Mouse (Mus musculus) small intestine, adult 2 months (tissue): ENCODE data around the gene Sox6.

ENCODE experiments used
- CTCF ChIP-seq: fragments of 200-500 bp; IDR thresholded peaks from 2 replicates; pipeline ENCODE4 v1.5.1; 2012; ENCODE audit warnings: low read depth, mild to moderate bottlenecking, control low read depth, inconsistent platforms, low read length, moderate library complexity, mixed read lengths; ENCODE audit not compliant: insufficient replicate concordance, insufficient read length; ENCODE audit errors: extremely low read depth
- POLR2A ChIP-seq: fragments of 200-500 bp; IDR thresholded peaks from 2 replicates; pipeline ENCODE4 v1.6.1; 2012; ENCODE audit warnings: low read depth, mild to moderate bottlenecking, control low read depth, inconsistent platforms, low read length, moderate library complexity

GRCm38 (mm10) chr7:115936908-115937307 lies 101.7 kb downstream of the Sox6 start:
- TF ChIP-seq POLR2A (no peak), CTCF (no peak)
